Mouse (Mus musculus) embryonic facial prominence, embryonic 14.5 days (tissue): ENCODE data around the gene Snrpd3. TPM values are rescaled to one million over a fixed set of nuclear protein-coding genes. Genes with fewer than 3 reads are reported as not detected.
"Not testable (repeated sequence)": the region's sequence is repeated elsewhere in the genome, so short reads cannot be mapped to it uniquely, and the experiment has no call there.

Source experiments
- ATAC-seq: fragments of 200-750 bp; cut with Nextera tagmentation; 2 replicates; pipeline ENCODE4 v1.8.0; 2017; ENCODE audit warnings: low read depth, moderate number of reproducible peaks, moderate TSS enrichment
- DNase-seq: peaks from one replicate; pipeline ENCODE4 v3.0.0-alpha.2; 2015; ENCODE audit warnings: low spot score
- H3K27ac ChIP-seq: fragments of 300-500 bp; sonication (generic); replicated peaks from 2 replicates; pipeline ENCODE4 v1.5.1; 2014; ENCODE audit warnings: low read depth, mild to moderate bottlenecking, low read length, moderate library complexity
- H3K27me3 ChIP-seq: fragments of 300-500 bp; sonication (generic); replicated peaks from 2 replicates; pipeline ENCODE4 v1.6.1; 2014; ENCODE audit warnings: low read length; ENCODE audit not compliant: control insufficient read depth, insufficient read depth
- H3K36me3 ChIP-seq: fragments of 300-500 bp; sonication (generic); 2 replicates; pipeline ENCODE4 v1.6.1; 2014; ENCODE audit warnings: low read length, mixed read lengths; ENCODE audit not compliant: control insufficient read depth, insufficient read depth
- H3K4me1 ChIP-seq: fragments of 300-500 bp; sonication (generic); 2 replicates; pipeline ENCODE4 v1.6.1; 2014; ENCODE audit warnings: antibody characterized with exemption, low read length; ENCODE audit not compliant: control insufficient read depth, insufficient read depth
- H3K4me2 ChIP-seq: fragments of 300-500 bp; sonication (generic); 2 replicates; pipeline ENCODE4 v1.6.1; 2014; ENCODE audit warnings: low read depth, mild to moderate bottlenecking, low read length, moderate library complexity, mixed read lengths
- H3K4me3 ChIP-seq: fragments of 300-500 bp; sonication (generic); 2 replicates; pipeline ENCODE4 v1.5.1; 2014; ENCODE audit warnings: low read depth, mild to moderate bottlenecking, low read length
- H3K9ac ChIP-seq: fragments of 300-500 bp; sonication (generic); 2 replicates; pipeline ENCODE4 v1.6.1; 2014; ENCODE audit warnings: low read depth, mild to moderate bottlenecking, low read length, moderate library complexity, mixed read lengths
- H3K9me3 ChIP-seq: fragments of 300-500 bp; sonication (generic); 2 replicates; pipeline ENCODE4 v1.6.1; 2016; ENCODE audit warnings: low read length; ENCODE audit not compliant: control insufficient read depth
- WGBS: fragments of 180-500 bp; shearing (Covaris S2); extraction: QIAGEN DNeasy Blood & Tissue Kit; methylation state at CpG from one replicate; pipeline ENCODE4 v1.1.7; 2014; 5-methylcytosine and 5-hydroxymethylcytosine counted together
- polyA plus RNA-seq: library from polyadenylated mRNA; unstranded; fragments of >200 nt; fragmentation: Nextera tagmentation; extraction: Ambion mirVana; gene quantifications from 2 replicates; pipeline ENCODE4 v1.2.1, GENCODE M21; 2014

Gene Snrpd3
- 147 and 162 TPM in 2 replicates for polyA plus RNA-seq

- 2% methylated on average over 12 of the region's 52 CpGs for WGBS
- H3K4me3 ChIP-seq, result peak within 1 kb of the TSS; percentile 63
- no peaks in the 10 kb centered on the region for H3K27me3 ChIP-seq
- peak within 1 kb of the TSS; percentile 99 for H3K27ac ChIP-seq
- peak within 1 kb of the TSS; percentile 91 for H3K9ac ChIP-seq
- peaks cover 27% of the 10 kb centered on the region; the same call in 1 of the 2 replicates for H3K36me3 ChIP-seq
- H3K4me2 ChIP-seq, result peak within 1 kb of the TSS; percentile 87
- peaks cover 19% of the 10 kb centered on the region for H3K4me1 ChIP-seq
- no peaks in the 10 kb centered on the region for H3K9me3 ChIP-seq
- ATAC-seq (peak; percentile 97), DNase-seq (peak; percentile 99)
Measured at GRCm38 (mm10) chr10:75517073-75517757, at the start of gene Snrpd3. TSS of gene Snrpd3 (plus strand) at chr10:75517551.

GRCm38 (mm10) chr10:75473411-75473810 lies 43.9 kb upstream of the Snrpd3 start:
- DNase-seq, result no peak
- Histone ChIP-seq H3K36me3 (no peaks in the 10 kb centered on the region), H3K9me3 (no peaks in the 10 kb centered on the region), H3K27ac (no peak overlapping the region), H3K4me3 (no peak overlapping the region), H3K4me2 (no peak overlapping the region), H3K9ac (no peak overlapping the region), H3K4me1 (no peaks in the 10 kb centered on the region), H3K27me3 (no peaks in the 10 kb centered on the region)
- WGBS, result 79% methylated on average over 8 of the region's 8 CpGs
- ATAC-seq, result no peak

- H3K9me3 ChIP-seq, result no peaks in the 10 kb centered on the region
- H3K9ac ChIP-seq, result no peak overlapping the region
- WGBS, result 37% methylated on average over 5 of the region's 5 CpGs
- DNase-seq (no peak), ATAC-seq (no peak)
- no peaks in the 10 kb centered on the region for H3K4me1 ChIP-seq
- no peaks in the 10 kb centered on the region for H3K36me3 ChIP-seq
- H3K4me2 ChIP-seq, result no peak overlapping the region
- H3K27ac ChIP-seq, result no peak overlapping the region
- no peak overlapping the region for H3K4me3 ChIP-seq
- no peaks in the 10 kb centered on the region for H3K27me3 ChIP-seq
Measured at GRCm38 (mm10) chr10:75474571-75474970, 42.8 kb upstream of the Snrpd3 start.

GRCm38 (mm10) chr10:75475139-75475850 lies 42.1 kb upstream of the Snrpd3 start:
- not testable (repeated sequence) for H3K27ac ChIP-seq
- 24% methylated on average over 4 of the region's 6 CpGs for WGBS
- 0 out of 2 replicates have a peak, but pooled peaks have one; percentile 22 for ATAC-seq

GRCm38 (mm10) chr10:75477034-75477433 lies 40.3 kb upstream of the Snrpd3 start:
- Histone ChIP-seq H3K27me3 (no peaks in the 10 kb centered on the region), H3K4me2 (no peak overlapping the region), H3K36me3 (no peaks in the 10 kb centered on the region), H3K27ac (no peak overlapping the region), H3K9me3 (no peaks in the 10 kb centered on the region), H3K9ac (no peak overlapping the region), H3K4me1 (no peaks in the 10 kb centered on the region), H3K4me3 (no peak overlapping the region)
- 59% methylated on average over 9 of the region's 9 CpGs for WGBS
- ATAC-seq (no peak), DNase-seq (peak; percentile 16)

More at GRCm38 (mm10) chr10:75475139-75475850, 42.1 kb upstream of the Snrpd3 start:
- not testable (repeated sequence) for H3K4me1 ChIP-seq, H3K36me3 ChIP-seq, H3K4me3 ChIP-seq, H3K4me2 ChIP-seq, H3K27me3 ChIP-seq, H3K9ac ChIP-seq, DNase-seq, H3K9me3 ChIP-seq

GRCm38 (mm10) chr10:75479955-75480354 lies 37.4 kb upstream of the Snrpd3 start:
- Histone ChIP-seq H3K9ac (no peak overlapping the region), H3K27ac (no peak overlapping the region), H3K4me1 (no peaks in the 10 kb centered on the region), H3K36me3 (no peaks in the 10 kb centered on the region), H3K27me3 (no peaks in the 10 kb centered on the region), H3K4me3 (no peak overlapping the region), H3K9me3 (no peaks in the 10 kb centered on the region), H3K4me2 (no peak overlapping the region)
- 77% methylated on average over 2 of the region's 2 CpGs for WGBS
- no peak for ATAC-seq
- DNase-seq, result no peak

- no peaks in the 10 kb centered on the region for H3K9me3 ChIP-seq
- H3K4me3 ChIP-seq, result no peak overlapping the region
- no peaks in the 10 kb centered on the region for H3K36me3 ChIP-seq
- DNase-seq, result no peak
- no peak overlapping the region for H3K27ac ChIP-seq
- H3K9ac ChIP-seq, result no peak overlapping the region
- H3K4me2 ChIP-seq, result no peak overlapping the region
- H3K27me3 ChIP-seq, result no peaks in the 10 kb centered on the region
- no peaks in the 10 kb centered on the region for H3K4me1 ChIP-seq
- 82% methylated on average over 4 of the region's 4 CpGs for whole genome bisulfite sequencing
- no peak for ATAC-seq
Measured at GRCm38 (mm10) chr10:75481703-75482102, 35.6 kb upstream of the Snrpd3 start.

- DNase-seq, result no peak
- H3K27ac ChIP-seq, result no peak overlapping the region
- WGBS, result 92% methylated on average over 5 of the region's 5 CpGs
Measured at GRCm38 (mm10) chr10:75482271-75482670, 35.1 kb upstream of the Snrpd3 start.

More at GRCm38 (mm10) chr10:75482271-75482670, 35.1 kb upstream of the Snrpd3 start:
- Histone ChIP-seq H3K4me3 (no peak overlapping the region), H3K27me3 (no peaks in the 10 kb centered on the region), H3K9ac (no peak overlapping the region), H3K36me3 (no peaks in the 10 kb centered on the region), H3K4me1 (no peaks in the 10 kb centered on the region), H3K4me2 (no peak overlapping the region), H3K9me3 (no peaks in the 10 kb centered on the region)
- no peak for ATAC-seq
